33 mouse cellular contexts compared by ENCODE assay signal in the genomic region with DNA sequence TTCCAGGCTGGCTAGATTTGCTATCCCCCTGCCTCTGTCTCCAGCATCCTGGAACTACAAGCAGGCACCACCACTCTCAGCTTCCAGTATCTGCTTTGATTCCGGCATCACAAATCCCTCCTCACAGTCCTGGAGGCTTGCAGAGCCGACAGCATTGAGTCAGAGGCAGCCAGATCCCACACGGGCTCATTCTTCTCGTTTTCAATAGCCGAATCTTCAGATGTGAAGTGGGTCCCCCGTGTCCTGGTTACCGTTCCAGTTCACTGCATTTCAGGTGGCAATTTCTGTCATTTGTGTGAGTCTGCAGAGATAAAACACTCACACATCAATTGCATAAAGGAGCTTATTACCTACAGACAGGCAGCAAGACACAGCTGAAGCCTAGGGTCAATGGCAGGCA.
A peak's percentile ranks its signal among the peaks of the same experiment; 100 is the strongest.
DNase-seq lines count a peak whose midpoint lies in the region; ATAC-seq lines count a peak whose summit lies in the region.
"Had no signal": no experiment of that assay in that cellular context is flagged by ENCODE, and none has a peak within 500 bp of the region (broad histone marks: within the 10 kb centered on the region; RNA-seq: fewer than 3 reads in every experiment).

No protein-coding gene starts in this region.

- intact Hi-C loops in gastrocnemius, postnatal 14 days (cut with DNase I; ENCODE audit: low total_unique reads): no loop called here

- 48% methylated on average over 7 of the region's 7 CpGs for WGBS in forebrain, embryonic 15.5 days
- 82% methylated on average over 7 of the region's 7 CpGs for WGBS in forebrain, embryonic 10.5 days
- 67% methylated on average over 7 of the region's 7 CpGs for WGBS in midbrain, embryonic 12.5 days
- 75% methylated on average over 7 of the region's 7 CpGs for WGBS in midbrain, embryonic 10.5 days
- 41% methylated on average over 7 of the region's 7 CpGs for WGBS in midbrain, embryonic 15.5 days

- H3K4me2 ChIP-seq in forebrain, embryonic 15.5 days (replicated peaks): no peak overlapping the region
- no peak overlapping the region for H3K4me2 ChIP-seq in midbrain, embryonic 12.5 days (replicated peaks)
- no peak overlapping the region for H3K4me2 ChIP-seq in midbrain, embryonic 15.5 days
- H3K4me2 ChIP-seq: embryonic facial prominence, embryonic 13.5 days; forebrain, embryonic 13.5 days; heart, embryonic 12.5 days; limb, embryonic 15.5 days had no signal

- H3K9me3 ChIP-seq in forebrain, embryonic 15.5 days: no peaks in the 10 kb centered on the region
- no peaks in the 10 kb centered on the region for H3K9me3 ChIP-seq in forebrain, embryonic 10.5 days
- no peaks in the 10 kb centered on the region for H3K9me3 ChIP-seq in midbrain, embryonic 12.5 days
- no peaks in the 10 kb centered on the region for H3K9me3 ChIP-seq in midbrain, embryonic 10.5 days (replicated peaks)
- no peaks in the 10 kb centered on the region for H3K9me3 ChIP-seq in midbrain, embryonic 15.5 days
- H3K9me3 ChIP-seq: embryonic facial prominence, embryonic 13.5 days; forebrain, embryonic 13.5 days; heart, embryonic 12.5 days; limb, embryonic 10.5 days; limb, embryonic 15.5 days had no signal

- H3K36me3 ChIP-seq in forebrain, embryonic 15.5 days: no peaks in the 10 kb centered on the region
- H3K36me3 ChIP-seq in forebrain, embryonic 10.5 days (replicated peaks): no peaks in the 10 kb centered on the region
- H3K36me3 ChIP-seq in midbrain, embryonic 12.5 days: no peaks in the 10 kb centered on the region
- H3K36me3 ChIP-seq in midbrain, embryonic 10.5 days: no peaks in the 10 kb centered on the region
- no peaks in the 10 kb centered on the region for H3K36me3 ChIP-seq in midbrain, embryonic 15.5 days (replicated peaks)
- H3K36me3 ChIP-seq: embryonic facial prominence, embryonic 13.5 days; G1E; heart, embryonic 12.5 days; limb, embryonic 10.5 days; limb, embryonic 15.5 days had no signal

- no peak for DNase-seq in forebrain, embryonic 10.5 days (ENCODE audit: extremely low spot score, low spot score)
- no peak for DNase-seq in midbrain, embryonic 10.5 days (ENCODE audit: low spot score)
- DNase-seq in ovary, postnatal 36 days (ENCODE audit: low spot score): no peak
- DNase-seq in gastrocnemius, postnatal 14 days: no peak
- DNase-seq: adrenal gland, adult 8-10 months; cerebellum, adult 11-12 months; cerebellum, adult 9-11 months; gastrocnemius, adult 2 months; heart, adult 2 months; heart, postnatal 4 days; kidney, adult 9 months; kidney, postnatal 10 days; layer of hippocampus, postnatal 36 days; lung, adult 2 months; lung, postnatal 10 days; right cerebral cortex, adult 18-20 months; right cerebral cortex, postnatal 4 days; thymus, adult 18-20 months; thymus, postnatal 25 days had no signal

- peak overlapping the region; percentile 4; the same call in 1 of the 2 replicates for H3K27ac ChIP-seq in forebrain, embryonic 15.5 days (replicated peaks)
- H3K27ac ChIP-seq in forebrain, embryonic 10.5 days: no peak overlapping the region
- peak overlapping the region; percentile 25; the same call in 1 of the 2 replicates for H3K27ac ChIP-seq in midbrain, embryonic 12.5 days (replicated peaks)
- no peak overlapping the region for H3K27ac ChIP-seq in midbrain, embryonic 10.5 days (replicated peaks)
- peak overlapping the region; percentile 65 for H3K27ac ChIP-seq in midbrain, embryonic 15.5 days
- H3K27ac ChIP-seq: embryonic facial prominence, embryonic 13.5 days; forebrain, embryonic 13.5 days; gastrocnemius, adult 2 months; heart, adult 2 months; limb, embryonic 10.5 days; limb, embryonic 15.5 days; liver, embryonic 14.5 days; macrophage; stomach, postnatal 0 days had no signal

- H3K4me1 ChIP-seq in forebrain, embryonic 15.5 days: no peaks in the 10 kb centered on the region
- peaks cover 4% of the 10 kb centered on the region for H3K4me1 ChIP-seq in forebrain, embryonic 10.5 days
- no peaks in the 10 kb centered on the region for H3K4me1 ChIP-seq in midbrain, embryonic 12.5 days
- H3K4me1 ChIP-seq in midbrain, embryonic 10.5 days: no peaks in the 10 kb centered on the region
- peaks cover 3% of the 10 kb centered on the region; the same call in 1 of the 2 replicates for H3K4me1 ChIP-seq in midbrain, embryonic 15.5 days
- H3K4me1 ChIP-seq: heart, embryonic 12.5 days; limb, embryonic 15.5 days had no signal

- ATAC-seq in forebrain, embryonic 15.5 days (replicated peaks): no peak; the same call in 1 of the 2 replicates
- ATAC-seq in midbrain, embryonic 12.5 days (ENCODE audit: low FRiP score, low read depth): no peak
- peak; percentile 65 for ATAC-seq in midbrain, embryonic 15.5 days (replicated peaks)
- ATAC-seq: forebrain, embryonic 13.5 days; intestine, postnatal 0 days had no signal

- no peak overlapping the region for H3K4me3 ChIP-seq in forebrain, embryonic 15.5 days
- no peak overlapping the region for H3K4me3 ChIP-seq in forebrain, embryonic 10.5 days
- H3K4me3 ChIP-seq in midbrain, embryonic 12.5 days: no peak overlapping the region
- H3K4me3 ChIP-seq in midbrain, embryonic 10.5 days: no peak overlapping the region
- H3K4me3 ChIP-seq in midbrain, embryonic 15.5 days: no peak overlapping the region
- H3K4me3 ChIP-seq: embryonic facial prominence, embryonic 13.5 days; forebrain, embryonic 13.5 days; gastrocnemius, adult 2 months; heart, adult 2 months; heart, embryonic 12.5 days; limb, embryonic 10.5 days; limb, embryonic 15.5 days; myocyte had no signal

- no peaks in the 10 kb centered on the region for H3K27me3 ChIP-seq in forebrain, embryonic 15.5 days
- H3K27me3 ChIP-seq in forebrain, embryonic 10.5 days (ENCODE audit: poor library complexity, severe bottlenecking): no peaks in the 10 kb centered on the region
- peaks cover 2% of the 10 kb centered on the region; the same call in 1 of the 2 replicates for H3K27me3 ChIP-seq in midbrain, embryonic 12.5 days
- H3K27me3 ChIP-seq in midbrain, embryonic 10.5 days (ENCODE audit: low read depth, poor library complexity, severe bottlenecking): no peaks in the 10 kb centered on the region
- H3K27me3 ChIP-seq in midbrain, embryonic 15.5 days (replicated peaks): no peaks in the 10 kb centered on the region
- H3K27me3 ChIP-seq: embryonic facial prominence, embryonic 13.5 days; forebrain, embryonic 13.5 days; heart, embryonic 12.5 days; limb, embryonic 15.5 days had no signal

- H3K9ac ChIP-seq in forebrain, embryonic 15.5 days (replicated peaks): no peak overlapping the region
- no peak overlapping the region for H3K9ac ChIP-seq in midbrain, embryonic 12.5 days (replicated peaks)
- H3K9ac ChIP-seq in midbrain, embryonic 15.5 days: no peak overlapping the region
- H3K9ac ChIP-seq: embryonic facial prominence, embryonic 13.5 days; forebrain, embryonic 13.5 days; heart, embryonic 12.5 days; limb, embryonic 15.5 days; liver, embryonic 14.5 days had no signal

Comparison
In these comparisons a context has a peak if more than half of its experiments do, and no peak if none do; other contexts are left out.
1. H3K27ac ChIP-seq: peak in forebrain, embryonic 15.5 days (single experiment), midbrain, embryonic 12.5 days (single experiment) and midbrain, embryonic 15.5 days (single experiment); none in forebrain, embryonic 10.5 days (single experiment) and midbrain, embryonic 10.5 days (single experiment).